Mouse (Mus musculus) hindbrain, embryonic 15.5 days (tissue): ENCODE results near the gene Tmem56. TPM values are rescaled to one million over a fixed set of nuclear protein-coding genes. Genes with fewer than 3 reads are reported as not detected.

Experiments used
- ATAC-seq: fragments of 200-750 bp; cut with Nextera tagmentation; 2 replicates; pipeline ENCODE4 v1.8.0; 2017; ENCODE audit warnings: low read depth, moderate number of reproducible peaks, moderate TSS enrichment; ENCODE audit not compliant: low FRiP score
- H3K27ac ChIP-seq: fragments of 300-500 bp; sonication (generic); replicated peaks from 2 replicates; pipeline ENCODE4 v1.5.1; 2015; ENCODE audit warnings: mild to moderate bottlenecking, inconsistent platforms
- H3K27me3 ChIP-seq: fragments of 300-500 bp; sonication (generic); 2 replicates; pipeline ENCODE4 v1.6.1; 2015; ENCODE audit warnings: control low read depth, inconsistent platforms
- H3K36me3 ChIP-seq: fragments of 300-500 bp; sonication (generic); 2 replicates; pipeline ENCODE4 v1.6.1; 2015; ENCODE audit warnings: control low read depth, inconsistent platforms
- H3K4me1 ChIP-seq: fragments of 300-500 bp; sonication (generic); replicated peaks from 2 replicates; pipeline ENCODE4 v1.6.1; 2015; ENCODE audit warnings: control low read depth, inconsistent platforms
- H3K4me2 ChIP-seq: fragments of 300-500 bp; sonication (generic); 2 replicates; pipeline ENCODE4 v1.6.1; 2015; ENCODE audit warnings: moderate library complexity, mild to moderate bottlenecking, inconsistent platforms
- H3K4me3 ChIP-seq: fragments of 300-500 bp; sonication (generic); 2 replicates; pipeline ENCODE4 v1.5.1; 2015; ENCODE audit warnings: mild to moderate bottlenecking, inconsistent platforms
- H3K9ac ChIP-seq: fragments of 300-500 bp; sonication (generic); 2 replicates; pipeline ENCODE4 v1.6.1; 2015; ENCODE audit warnings: inconsistent platforms
- H3K9me3 ChIP-seq: fragments of 300-500 bp; sonication (generic); 2 replicates; pipeline ENCODE4 v1.6.1; 2016; ENCODE audit warnings: control low read depth, inconsistent platforms
- WGBS: fragments of 180-500 bp; shearing (Covaris S2); methylation state at CpG from one replicate; pipeline ENCODE4 v1.1.7; 2015; 5-methylcytosine and 5-hydroxymethylcytosine counted together
- polyA plus RNA-seq: library from polyadenylated mRNA; unstranded; fragments of >200 nt; fragmentation: Nextera tagmentation; extraction: Ambion mirVana; gene quantifications from 2 replicates; pipeline ENCODE4 v1.2.1, GENCODE M21; 2015

Gene Tmem56
- polyA plus RNA-seq, 1 experiment from 2014 or later = 2.6 TPM

- H3K27ac ChIP-seq = no peak overlapping the region
- WGBS = 76% methylated on average over 4 of the region's 4 CpGs
- no peak overlapping the region for H3K9ac ChIP-seq
- H3K36me3 ChIP-seq = no peaks in the 10 kb centered on the region
- H3K4me3 ChIP-seq = no peak overlapping the region
- H3K4me1 ChIP-seq = peaks cover 7% of the 10 kb centered on the region; the same call in 1 of the 2 replicates
- no peaks in the 10 kb centered on the region for H3K9me3 ChIP-seq
- ATAC-seq = no peak
- no peak overlapping the region for H3K4me2 ChIP-seq
- no peaks in the 10 kb centered on the region for H3K27me3 ChIP-seq
Observed at GRCm38 (mm10) chr3:121309429-121309828, 26.5 kb upstream of the Tmem56 start.

- Histone ChIP-seq H3K27me3 (no peaks in the 10 kb centered on the region), H3K4me3 (no peak overlapping the region), H3K9ac (no peak overlapping the region), H3K4me2 (no peak overlapping the region), H3K4me1 (peaks cover 7% of the 10 kb centered on the region; the same call in 1 of the 2 replicates), H3K27ac (no peak overlapping the region), H3K36me3 (no peaks in the 10 kb centered on the region), H3K9me3 (no peaks in the 10 kb centered on the region)
- WGBS = 77% methylated on average over 5 of the region's 5 CpGs
- 0 out of 2 replicates have a peak, but pooled peaks have one; percentile 43 for ATAC-seq
Observed at GRCm38 (mm10) chr3:121308935-121309334, 26.0 kb upstream of the Tmem56 start.

GRCm38 (mm10) chr3:121307532-121308234, 24.8 kb upstream of the Tmem56 start:
- peak; percentile 88 for ATAC-seq
- H3K27ac ChIP-seq = no peak overlapping the region
- H3K36me3 ChIP-seq = no peaks in the 10 kb centered on the region
- peaks cover 7% of the 10 kb centered on the region; the same call in 1 of the 2 replicates for H3K4me1 ChIP-seq
- H3K9ac ChIP-seq = no peak overlapping the region
- no peaks in the 10 kb centered on the region for H3K9me3 ChIP-seq
- WGBS = 73% methylated on average over 7 of the region's 7 CpGs
- no peak overlapping the region for H3K4me2 ChIP-seq
- no peaks in the 10 kb centered on the region for H3K27me3 ChIP-seq
- no peak overlapping the region for H3K4me3 ChIP-seq

GRCm38 (mm10) chr3:121306641-121307040, 23.7 kb upstream of the Tmem56 start:
- ATAC-seq = no peak
- Histone ChIP-seq H3K36me3 (no peaks in the 10 kb centered on the region), H3K9ac (no peak overlapping the region), H3K27me3 (no peaks in the 10 kb centered on the region), H3K4me2 (no peak overlapping the region), H3K27ac (no peak overlapping the region), H3K9me3 (no peaks in the 10 kb centered on the region), H3K4me1 (peaks cover 7% of the 10 kb centered on the region; the same call in 1 of the 2 replicates), H3K4me3 (no peak overlapping the region)
- 91% methylated on average over 7 of the region's 7 CpGs for WGBS

GRCm38 (mm10) chr3:121294200-121294599, 11.3 kb upstream of the Tmem56 start:
- H3K4me2 ChIP-seq = no peak overlapping the region
- H3K4me3 ChIP-seq = no peak overlapping the region
- no peaks in the 10 kb centered on the region for H3K36me3 ChIP-seq
- no peaks in the 10 kb centered on the region for H3K9me3 ChIP-seq
- WGBS = 89% methylated on average over 2 of the region's 2 CpGs
- ATAC-seq = no peak
- no peak overlapping the region for H3K27ac ChIP-seq
- H3K9ac ChIP-seq = no peak overlapping the region
- H3K4me1 ChIP-seq = peaks cover 8% of the 10 kb centered on the region
- no peaks in the 10 kb centered on the region for H3K27me3 ChIP-seq

GRCm38 (mm10) chr3:121291560-121292258, 8.8 kb upstream of the Tmem56 start, which contains the start of gene Alg14:
TSS of gene Alg14 (plus strand) at chr3:121291773.
- peak within 1 kb of the TSS; percentile 97 for H3K27ac ChIP-seq
- peaks cover 8% of the 10 kb centered on the region for H3K4me1 ChIP-seq
- H3K36me3 ChIP-seq = no peaks in the 10 kb centered on the region
- peak within 1 kb of the TSS; percentile 71 for H3K4me3 ChIP-seq
- under 1% methylated on average over 42 of the region's 42 CpGs for WGBS
- peak within 1 kb of the TSS; percentile 63 for H3K4me2 ChIP-seq
- no peaks in the 10 kb centered on the region for H3K27me3 ChIP-seq
- no peaks in the 10 kb centered on the region for H3K9me3 ChIP-seq
- ATAC-seq = peak; percentile 97
- H3K9ac ChIP-seq = peak within 1 kb of the TSS; percentile 64

GRCm38 (mm10) chr3:121291225-121291559, 8.3 kb upstream of the Tmem56 start:
- no peaks in the 10 kb centered on the region for H3K36me3 ChIP-seq
- WGBS = 6% methylated on average over 7 of the region's 7 CpGs
- H3K4me2 ChIP-seq = peak overlapping the region; percentile 63
- peak overlapping the region; percentile 64 for H3K9ac ChIP-seq
- no peaks in the 10 kb centered on the region for H3K9me3 ChIP-seq
- no peak for ATAC-seq
- H3K27ac ChIP-seq = peak overlapping the region; percentile 97
- H3K27me3 ChIP-seq = no peaks in the 10 kb centered on the region
- peaks cover 8% of the 10 kb centered on the region for H3K4me1 ChIP-seq
- peak overlapping the region; percentile 71 for H3K4me3 ChIP-seq

GRCm38 (mm10) chr3:121290681-121291080, 7.8 kb upstream of the Tmem56 start:
- no peak overlapping the region for H3K27ac ChIP-seq
- H3K9ac ChIP-seq = peak overlapping the region; percentile 64
- peak overlapping the region; percentile 63 for H3K4me2 ChIP-seq
- no peaks in the 10 kb centered on the region for H3K9me3 ChIP-seq
- H3K36me3 ChIP-seq = no peaks in the 10 kb centered on the region
- H3K4me3 ChIP-seq = peak overlapping the region; percentile 71
- ATAC-seq = no peak
- 80% methylated on average over 8 of the region's 8 CpGs for WGBS
- no peaks in the 10 kb centered on the region for H3K27me3 ChIP-seq
- H3K4me1 ChIP-seq = peaks cover 8% of the 10 kb centered on the region

- Histone ChIP-seq H3K4me3 (no peak overlapping the region), H3K4me1 (peaks cover 5% of the 10 kb centered on the region), H3K9me3 (no peaks in the 10 kb centered on the region), H3K36me3 (no peaks in the 10 kb centered on the region), H3K27me3 (no peaks in the 10 kb centered on the region), H3K27ac (no peak overlapping the region), H3K4me2 (no peak overlapping the region), H3K9ac (no peak overlapping the region)
- 96% methylated on average over 2 of the region's 2 CpGs for WGBS
- no peak for ATAC-seq
Observed at GRCm38 (mm10) chr3:121287151-121287550, 4.3 kb upstream of the Tmem56 start.

GRCm38 (mm10) chr3:121285219-121285618, 2.3 kb upstream of the Tmem56 start:
- Histone ChIP-seq H3K27ac (no peak overlapping the region), H3K9me3 (no peaks in the 10 kb centered on the region), H3K4me2 (no peak overlapping the region), H3K4me1 (no peaks in the 10 kb centered on the region), H3K27me3 (no peaks in the 10 kb centered on the region), H3K4me3 (no peak overlapping the region), H3K9ac (no peak overlapping the region), H3K36me3 (no peaks in the 10 kb centered on the region)
- WGBS = 95% methylated on average over 6 of the region's 6 CpGs
- ATAC-seq = no peak

- Histone ChIP-seq H3K4me3 (no peak overlapping the region), H3K27ac (no peak overlapping the region), H3K27me3 (no peaks in the 10 kb centered on the region), H3K36me3 (no peaks in the 10 kb centered on the region), H3K9ac (no peak overlapping the region), H3K4me1 (no peaks in the 10 kb centered on the region), H3K4me2 (no peak overlapping the region), H3K9me3 (no peaks in the 10 kb centered on the region)
- WGBS = 87% methylated on average over 14 of the region's 14 CpGs
- no peak for ATAC-seq
Observed at GRCm38 (mm10) chr3:121279679-121280078, 3.2 kb downstream of the Tmem56 start.

- no peak for ATAC-seq
- H3K9me3 ChIP-seq = no peaks in the 10 kb centered on the region
- H3K4me3 ChIP-seq = no peak overlapping the region
- H3K27me3 ChIP-seq = no peaks in the 10 kb centered on the region
- H3K27ac ChIP-seq = no peak overlapping the region
- no peaks in the 10 kb centered on the region for H3K4me1 ChIP-seq
- 69% methylated on average over 4 of the region's 4 CpGs for WGBS
- H3K9ac ChIP-seq = no peak overlapping the region
- H3K36me3 ChIP-seq = no peaks in the 10 kb centered on the region
- H3K4me2 ChIP-seq = no peak overlapping the region
Observed at GRCm38 (mm10) chr3:121277557-121277956, 5.3 kb downstream of the Tmem56 start.
